Mouse (Mus musculus) stomach, postnatal 0 days (tissue): ENCODE results near the gene Barx1. TPM values are rescaled to one million over a fixed set of nuclear protein-coding genes. Genes with fewer than 3 reads are reported as not detected.

Source experiments
- ATAC-seq: fragments of 200-750 bp; cut with Nextera tagmentation; 2 replicates; pipeline ENCODE4 v1.8.0; 2017; ENCODE audit not compliant: low FRiP score, low TSS enrichment
- DNase-seq: peaks from one replicate; pipeline ENCODE4 v3.0.0-alpha.2; 2016; ENCODE audit warnings: low spot score
- H3K27ac ChIP-seq: fragments of 300-500 bp; sonication (generic); replicated peaks from 2 replicates; pipeline ENCODE4 v1.5.1; 2014; ENCODE audit warnings: mild to moderate bottlenecking, control low read depth
- H3K27me3 ChIP-seq: fragments of 300-500 bp; sonication (generic); 2 replicates; pipeline ENCODE4 v1.6.1; 2014; ENCODE audit warnings: low read length; ENCODE audit not compliant: control insufficient read depth, insufficient read depth
- H3K36me3 ChIP-seq: fragments of 300-500 bp; sonication (generic); 2 replicates; pipeline ENCODE4 v1.6.1; 2014; ENCODE audit warnings: low read length, mixed read lengths; ENCODE audit not compliant: control insufficient read depth, insufficient read depth
- H3K4me1 ChIP-seq: fragments of 300-500 bp; sonication (generic); replicated peaks from 2 replicates; pipeline ENCODE4 v1.6.1; 2014; ENCODE audit warnings: antibody characterized with exemption; ENCODE audit not compliant: control insufficient read depth, insufficient read depth
- H3K4me2 ChIP-seq: fragments of 300-500 bp; sonication (generic); replicated peaks from 2 replicates; pipeline ENCODE4 v1.6.1; 2014; ENCODE audit warnings: low read depth, mild to moderate bottlenecking, control low read depth, moderate library complexity
- H3K4me3 ChIP-seq: fragments of 300-500 bp; sonication (generic); 2 replicates; pipeline ENCODE4 v1.5.1; 2014; ENCODE audit warnings: low read depth, low read length, control low read depth
- H3K9ac ChIP-seq: fragments of 300-500 bp; sonication (generic); 2 replicates; pipeline ENCODE4 v1.6.1; 2014; ENCODE audit warnings: mild to moderate bottlenecking, low read length, control low read depth, mixed read lengths
- H3K9me3 ChIP-seq: fragments of 300-500 bp; sonication (generic); 2 replicates; pipeline ENCODE4 v1.6.1; 2016; ENCODE audit warnings: low read length; ENCODE audit not compliant: control insufficient read depth
- CTCF ChIP-seq: IDR thresholded peaks from 2 replicates; pipeline ENCODE4 v1.5.1; 2016; ENCODE audit warnings: antibody characterized with exemption, low read depth, mild to moderate bottlenecking, moderate library complexity
- EP300 ChIP-seq: optimal IDR thresholded peaks from 2 replicates; pipeline ENCODE3; 2016; ENCODE audit warnings: antibody characterized with exemption
- WGBS: fragments of 180-500 bp; shearing (Covaris S2); extraction: QIAGEN DNeasy Blood & Tissue Kit; methylation state at CpG from one replicate; pipeline ENCODE4 v1.1.7; 2014; 5-methylcytosine and 5-hydroxymethylcytosine counted together
- polyA plus RNA-seq: library from polyadenylated mRNA; unstranded; fragments of >200 nt; fragmentation: Nextera tagmentation; extraction: Ambion mirVana; gene quantifications from 2 replicates; pipeline ENCODE4 v1.2.1, GENCODE M21; 2015

Gene Barx1
- polyA plus RNA-seq, 1 experiment from 2014 or later: 164 TPM

GRCm38 (mm10) chr13:48661561-48661960 lies 1.2 kb upstream of the Barx1 start:
- Histone ChIP-seq H3K4me3 (peak overlapping the region; percentile 74), H3K9me3 (no peaks in the 10 kb centered on the region), H3K36me3 (no peaks in the 10 kb centered on the region; the same call in 1 of the 2 replicates), H3K4me2 (peak overlapping the region; percentile 67), H3K4me1 (no peaks in the 10 kb centered on the region; the same call in 1 of the 2 replicates), H3K9ac (no peak overlapping the region), H3K27me3 (peaks cover 3% of the 10 kb centered on the region; the same call in 1 of the 2 replicates), H3K27ac (peak overlapping the region; percentile 89)
- DNase-seq: no peak
- TF ChIP-seq EP300 (no peak), CTCF (no peak)
- WGBS: 11% methylated on average over 1 of the region's 1 CpGs
- no peak for ATAC-seq

GRCm38 (mm10) chr13:48663211-48663987 lies 601 bp downstream of the Barx1 start:
- TF ChIP-seq CTCF (no peak), EP300 (no peak)
- Histone ChIP-seq H3K36me3 (no peaks in the 10 kb centered on the region; the same call in 1 of the 2 replicates), H3K4me3 (peak overlapping the region; percentile 74), H3K9me3 (no peaks in the 10 kb centered on the region), H3K9ac (peak overlapping the region; percentile 90), H3K4me2 (peak overlapping the region; percentile 67), H3K4me1 (no peaks in the 10 kb centered on the region; the same call in 1 of the 2 replicates), H3K27me3 (no peaks in the 10 kb centered on the region; the same call in 1 of the 2 replicates), H3K27ac (peak overlapping the region; percentile 94)
- ATAC-seq (no peak), DNase-seq (no peak)
- 5% methylated on average over 48 of the region's 54 CpGs for WGBS

- TF ChIP-seq EP300 (no peak), CTCF (no peak)
- H3K4me3 ChIP-seq: peak overlapping the region; percentile 74
- peak overlapping the region; percentile 90 for H3K9ac ChIP-seq
- peak overlapping the region; percentile 94 for H3K27ac ChIP-seq
- no peaks in the 10 kb centered on the region; the same call in 1 of the 2 replicates for H3K27me3 ChIP-seq
- H3K4me2 ChIP-seq: peak overlapping the region; percentile 67
- WGBS: 13% methylated on average over 7 of the region's 7 CpGs
- H3K9me3 ChIP-seq: no peaks in the 10 kb centered on the region
- DNase-seq (no peak), ATAC-seq (no peak)
- no peaks in the 10 kb centered on the region; the same call in 1 of the 2 replicates for H3K36me3 ChIP-seq
- no peaks in the 10 kb centered on the region; the same call in 1 of the 2 replicates for H3K4me1 ChIP-seq
Observed at GRCm38 (mm10) chr13:48663988-48664339, 1.2 kb downstream of the Barx1 start.

GRCm38 (mm10) chr13:48664916-48665655 lies 2.3 kb downstream of the Barx1 start:
- peak overlapping the region; percentile 63 for H3K27ac ChIP-seq
- peak overlapping the region; percentile 74 for H3K4me3 ChIP-seq
- TF ChIP-seq EP300: no peak
- no peak for TF ChIP-seq CTCF
- no peak for ATAC-seq
- WGBS: 2% methylated on average over 37 of the region's 39 CpGs
- no peaks in the 10 kb centered on the region for H3K4me1 ChIP-seq
- H3K9ac ChIP-seq: peak overlapping the region; percentile 90
- no peaks in the 10 kb centered on the region; the same call in 1 of the 2 replicates for H3K36me3 ChIP-seq
- no peaks in the 10 kb centered on the region; the same call in 1 of the 2 replicates for H3K27me3 ChIP-seq
- no peak for DNase-seq
- no peaks in the 10 kb centered on the region for H3K9me3 ChIP-seq
- H3K4me2 ChIP-seq: peak overlapping the region; percentile 67

- Histone ChIP-seq H3K9me3 (no peaks in the 10 kb centered on the region), H3K4me2 (peak overlapping the region; percentile 67), H3K36me3 (no peaks in the 10 kb centered on the region; the same call in 1 of the 2 replicates), H3K4me3 (peak overlapping the region; percentile 74), H3K27ac (peak overlapping the region; percentile 65), H3K27me3 (no peaks in the 10 kb centered on the region; the same call in 1 of the 2 replicates), H3K9ac (peak overlapping the region; percentile 90), H3K4me1 (no peaks in the 10 kb centered on the region)
- ATAC-seq (no peak), DNase-seq (no peak)
- TF ChIP-seq EP300 (no peak), CTCF (no peak)
- 7% methylated on average over 58 of the region's 58 CpGs for WGBS
Observed at GRCm38 (mm10) chr13:48665656-48666597, 3.1 kb downstream of the Barx1 start.
